Mouse (Mus musculus) ES-E14 (cell line): Measurements from ENCODE around the gene B130006D01Rik.

Experiments used
- CHD2 ChIP-seq: IDR thresholded peaks from 2 replicates; pipeline ENCODE4 v1.6.1; 2014; ENCODE audit warnings: mild to moderate bottlenecking, low read depth, low read length, inconsistent platforms
- HCFC1 ChIP-seq: IDR thresholded peaks from 2 replicates; pipeline ENCODE4 v1.6.1; 2012; ENCODE audit warnings: low read length, inconsistent platforms, borderline replicate concordance; ENCODE audit not compliant: insufficient read depth
- MAFK ChIP-seq: IDR thresholded peaks from 2 replicates; pipeline ENCODE4 v1.6.1; 2014; ENCODE audit warnings: mild to moderate bottlenecking, low read depth, low read length, inconsistent platforms; ENCODE audit not compliant: insufficient read depth
- ZC3H11A ChIP-seq: IDR thresholded peaks from 2 replicates; pipeline ENCODE4 v1.6.1; 2012; ENCODE audit warnings: low read depth, mild to moderate bottlenecking, inconsistent platforms, low read length, borderline replicate concordance
- ZNF384 ChIP-seq: IDR thresholded peaks from 2 replicates; pipeline ENCODE4 v1.6.1; 2012; ENCODE audit warnings: low read depth, low read length, inconsistent platforms

DNA sequence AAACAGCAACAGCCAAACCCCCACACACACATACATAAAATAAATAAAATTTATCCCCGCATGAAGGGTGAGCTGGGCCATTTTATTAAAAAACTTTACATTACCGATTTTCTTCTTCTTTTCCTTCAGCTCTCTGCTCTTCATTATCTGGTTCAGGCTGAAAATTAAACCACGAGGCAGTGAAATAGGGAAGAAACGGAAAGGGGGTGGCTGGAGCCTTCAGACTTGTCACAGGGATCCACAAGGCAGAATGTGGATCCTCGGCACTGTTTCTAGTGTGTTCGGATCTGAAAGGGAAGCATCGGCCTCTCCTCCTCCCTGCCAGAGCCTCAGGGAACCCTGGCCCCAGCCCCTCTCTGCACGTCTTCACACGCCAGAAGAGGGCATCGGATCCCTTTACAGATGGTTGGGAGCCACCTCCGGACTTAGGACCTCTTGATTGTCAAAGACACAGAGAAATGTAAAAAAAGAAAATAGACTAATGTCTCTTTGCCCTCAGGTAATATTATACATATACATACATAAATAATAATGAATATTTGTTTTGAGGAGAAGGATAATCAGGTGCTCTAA lies 36.2 kb upstream of the B130006D01Rik start:
- TF ChIP-seq MAFK (no peak), ZC3H11A (no peak), CHD2 (no peak), HCFC1 (no peak), ZNF384 (no peak)
